Comparison of ENCODE assay signal across 21 mouse cellular contexts in genomic region chr6:131402606-131403005, GRCm38 (mm10).
"Had no signal": no experiment of that assay in that cellular context is flagged by ENCODE, and none has a peak within 500 bp of the region (broad histone marks: within the 10 kb centered on the region; RNA-seq: fewer than 3 reads in every experiment).

No protein-coding gene starts in this region.

- H3K4me3 ChIP-seq: limb, embryonic 12.5 days; liver, embryonic 12.5 days; liver, embryonic 15.5 days; lung, embryonic 15.5 days; megakaryocyte, embryonic 14.5 days; midbrain, embryonic 10.5 days; midbrain, embryonic 13.5 days; myocyte; neural tube, embryonic 13.5 days; stomach, embryonic 15.5 days had no signal

- DNase-seq: kidney, adult 2 months; liver; lung, adult 18-20 months; lung, postnatal 10 days; lung, postnatal 36 days; retina, postnatal 1 day; right cerebral cortex, postnatal 25 days; spleen, adult 18-20 months; thymus, adult 18-20 months; thymus, postnatal 36 days had no signal

- H3K27me3 ChIP-seq: limb, embryonic 12.5 days; liver, embryonic 12.5 days; lung, embryonic 15.5 days; megakaryocyte, embryonic 14.5 days; midbrain, embryonic 13.5 days; neural tube, embryonic 13.5 days; stomach, embryonic 15.5 days had no signal

- H3K36me3 ChIP-seq: limb, embryonic 12.5 days; liver, embryonic 12.5 days; liver, embryonic 15.5 days; lung, embryonic 15.5 days; midbrain, embryonic 10.5 days; midbrain, embryonic 13.5 days; neural tube, embryonic 13.5 days; stomach, embryonic 15.5 days had no signal

- H3K9ac ChIP-seq: limb, embryonic 12.5 days; liver, embryonic 12.5 days; liver, embryonic 15.5 days; lung, embryonic 15.5 days; midbrain, embryonic 13.5 days; neural tube, embryonic 13.5 days; stomach, embryonic 15.5 days had no signal

- H3K27ac ChIP-seq: limb, embryonic 12.5 days; liver, embryonic 12.5 days; liver, embryonic 15.5 days; lung, embryonic 15.5 days; midbrain, embryonic 10.5 days; midbrain, embryonic 13.5 days; neural tube, embryonic 13.5 days; stomach, embryonic 15.5 days had no signal

- H3K4me1 ChIP-seq: limb, embryonic 12.5 days; liver, embryonic 12.5 days; liver, embryonic 15.5 days; lung, embryonic 15.5 days; midbrain, embryonic 10.5 days; midbrain, embryonic 13.5 days; neural tube, embryonic 13.5 days; stomach, embryonic 15.5 days had no signal

- H3K4me2 ChIP-seq: limb, embryonic 12.5 days; liver, embryonic 12.5 days; liver, embryonic 15.5 days; lung, embryonic 15.5 days; midbrain, embryonic 13.5 days; neural tube, embryonic 13.5 days; stomach, embryonic 15.5 days had no signal

- ATAC-seq: liver, embryonic 12.5 days; midbrain, embryonic 13.5 days; midbrain, embryonic 16.5 days had no signal

- H3K9me3 ChIP-seq: limb, embryonic 12.5 days; liver, embryonic 12.5 days; liver, embryonic 15.5 days; lung, embryonic 15.5 days; megakaryocyte, embryonic 14.5 days; midbrain, embryonic 10.5 days; midbrain, embryonic 13.5 days; neural tube, embryonic 13.5 days; stomach, embryonic 15.5 days had no signal
